Mouse (Mus musculus): ENCODE data around the gene Rbpjl. TPM values are rescaled to one million over a fixed set of nuclear protein-coding genes. Genes with fewer than 3 reads are reported as not detected.

Gene Rbpjl
- polyA plus RNA-seq, 1 experiment from 2014 or later, result not detected

GRCm38 (mm10) chr2:164433278-164433895 is 30.4 kb downstream of the Rbpjl start:
- 49% methylated on average over 9 of the region's 9 CpGs for WGBS (ENCODE audit: insufficient replicate concordance)
- no peak overlapping the region for H3K4me3 ChIP-seq
- no peak for ATAC-seq
- H3K9me3 ChIP-seq (replicated peaks), result no peaks in the 10 kb centered on the region
- H3K4me1 ChIP-seq, result peaks cover 23% of the 10 kb centered on the region
- H3K27ac ChIP-seq, result peak overlapping the region; percentile 73
- H3K9ac ChIP-seq, result no peak overlapping the region
- peaks cover 82% of the 10 kb centered on the region for H3K27me3 ChIP-seq (replicated peaks)
- peaks cover 5% of the 10 kb centered on the region; the same call in 1 of the 2 replicates for H3K36me3 ChIP-seq
- H3K4me2 ChIP-seq, result peak overlapping the region; percentile 36

GRCm38 (mm10) chr2:164434681-164435080 is 31.7 kb downstream of the Rbpjl start:
- 58% methylated on average over 3 of the region's 3 CpGs for WGBS (ENCODE audit: insufficient replicate concordance)
- H3K4me2 ChIP-seq, result no peak overlapping the region

GRCm38 (mm10) chr2:164435216-164436090 is 32.5 kb downstream of the Rbpjl start:
- Histone ChIP-seq H3K27ac (no peak overlapping the region), H3K9me3 (replicated peaks) (no peaks in the 10 kb centered on the region), H3K4me1 (peaks cover 23% of the 10 kb centered on the region), H3K9ac (no peak overlapping the region), H3K27me3 (replicated peaks) (peaks cover 67% of the 10 kb centered on the region), H3K4me3 (no peak overlapping the region), H3K36me3 (no peaks in the 10 kb centered on the region), H3K4me2 (no peak overlapping the region)
- no peak for ATAC-seq
- whole genome bisulfite sequencing (ENCODE audit: insufficient replicate concordance), result 17% methylated on average over 5 of the region's 5 CpGs

More at GRCm38 (mm10) chr2:164434681-164435080, 31.7 kb downstream of the Rbpjl start:
- no peak overlapping the region for H3K9ac ChIP-seq
- H3K4me3 ChIP-seq, result no peak overlapping the region
- H3K36me3 ChIP-seq, result no peaks in the 10 kb centered on the region
- peaks cover 69% of the 10 kb centered on the region for H3K27me3 ChIP-seq (replicated peaks)
- no peaks in the 10 kb centered on the region for H3K9me3 ChIP-seq (replicated peaks)
- peaks cover 23% of the 10 kb centered on the region for H3K4me1 ChIP-seq
- no peak overlapping the region for H3K27ac ChIP-seq
- ATAC-seq, result no peak

- Histone ChIP-seq H3K27me3 (replicated peaks) (peaks cover 67% of the 10 kb centered on the region), H3K9me3 (replicated peaks) (no peaks in the 10 kb centered on the region), H3K4me1 (peaks cover 21% of the 10 kb centered on the region), H3K27ac (peak overlapping the region; percentile 11), H3K4me2 (peak overlapping the region; percentile 38), H3K36me3 (no peaks in the 10 kb centered on the region), H3K4me3 (no peak overlapping the region), H3K9ac (0 out of 2 replicates have a peak overlapping the region, but pooled peaks have one; percentile 15)
- WGBS (ENCODE audit: insufficient replicate concordance), result 23% methylated on average over 8 of the region's 8 CpGs
- ATAC-seq, result 0 out of 2 replicates have a peak, but pooled peaks have one; percentile 4
These were observed 33.4 kb downstream of the Rbpjl start for GRCm38 (mm10) chr2:164436215-164436913.

- Histone ChIP-seq H3K4me1 (peaks cover 21% of the 10 kb centered on the region), H3K4me3 (no peak overlapping the region), H3K27me3 (replicated peaks) (peaks cover 67% of the 10 kb centered on the region), H3K9ac (no peak overlapping the region), H3K27ac (peak overlapping the region; percentile 11), H3K4me2 (peak overlapping the region; percentile 38), H3K9me3 (replicated peaks) (no peaks in the 10 kb centered on the region), H3K36me3 (no peaks in the 10 kb centered on the region)
- 44% methylated on average over 3 of the region's 3 CpGs for WGBS (ENCODE audit: insufficient replicate concordance)
- peak; percentile 13; the same call in 1 of the 2 replicates for ATAC-seq
These were observed 34.0 kb downstream of the Rbpjl start for GRCm38 (mm10) chr2:164436961-164437360.

DNA sequence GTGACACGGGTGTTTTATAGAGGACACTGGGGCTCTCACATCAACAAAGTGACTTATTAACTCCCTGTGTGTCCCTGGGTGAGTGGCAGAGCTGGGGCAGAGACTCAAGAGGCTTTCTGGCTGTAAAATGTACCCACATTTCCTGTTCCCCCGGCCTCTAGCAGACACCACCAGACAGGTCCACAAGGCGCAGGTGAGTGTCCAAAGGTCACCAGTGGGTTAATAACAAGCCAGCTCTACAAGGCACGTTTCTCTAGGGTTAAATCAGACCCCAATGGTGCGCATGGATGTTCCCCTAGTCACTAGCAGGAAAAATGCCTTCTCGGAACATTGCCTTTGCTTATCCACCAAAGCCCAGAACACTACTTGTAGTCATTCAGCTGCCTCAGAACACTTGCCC is 34.8 kb downstream of the Rbpjl start:
- Histone ChIP-seq H3K4me1 (peaks cover 18% of the 10 kb centered on the region), H3K27me3 (replicated peaks) (peaks cover 67% of the 10 kb centered on the region), H3K9ac (no peak overlapping the region), H3K36me3 (no peaks in the 10 kb centered on the region), H3K9me3 (replicated peaks) (no peaks in the 10 kb centered on the region), H3K4me2 (peak overlapping the region; percentile 38), H3K27ac (0 out of 2 replicates have a peak overlapping the region, but pooled peaks have one; percentile 38), H3K4me3 (no peak overlapping the region)
- no peak for ATAC-seq
- WGBS (ENCODE audit: insufficient replicate concordance), result 45% methylated on average over 6 of the region's 6 CpGs

DNA sequence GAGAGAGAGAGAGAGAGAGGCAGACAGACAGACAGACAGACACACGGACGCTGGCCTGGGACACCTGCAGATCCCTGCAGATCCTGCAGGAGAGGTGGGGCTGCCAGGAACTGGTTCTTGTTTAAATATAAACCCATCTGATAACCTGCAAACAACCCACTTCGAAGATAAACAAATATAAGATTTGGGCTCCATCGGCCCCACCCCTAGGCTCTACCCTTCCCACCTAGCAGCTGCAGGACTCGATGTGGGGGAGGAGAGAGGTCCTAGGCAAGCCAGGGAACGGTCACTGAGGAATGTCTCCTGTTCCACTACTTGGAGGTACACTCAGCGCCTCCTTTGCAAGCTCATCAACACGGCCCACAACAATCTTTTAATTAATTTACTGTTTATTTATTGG is 35.3 kb downstream of the Rbpjl start:
- H3K27ac ChIP-seq, result 0 out of 2 replicates have a peak overlapping the region, but pooled peaks have one; percentile 38
- no peak overlapping the region for H3K9ac ChIP-seq
- H3K36me3 ChIP-seq, result no peaks in the 10 kb centered on the region
- H3K4me3 ChIP-seq, result no peak overlapping the region
- peaks cover 67% of the 10 kb centered on the region for H3K27me3 ChIP-seq (replicated peaks)
- H3K9me3 ChIP-seq (replicated peaks), result no peaks in the 10 kb centered on the region
- ATAC-seq, result no peak
- 45% methylated on average over 8 of the region's 8 CpGs for WGBS (ENCODE audit: insufficient replicate concordance)
- H3K4me1 ChIP-seq, result peaks cover 13% of the 10 kb centered on the region; the same call in 1 of the 2 replicates
- H3K4me2 ChIP-seq, result peak overlapping the region; percentile 38

DNA sequence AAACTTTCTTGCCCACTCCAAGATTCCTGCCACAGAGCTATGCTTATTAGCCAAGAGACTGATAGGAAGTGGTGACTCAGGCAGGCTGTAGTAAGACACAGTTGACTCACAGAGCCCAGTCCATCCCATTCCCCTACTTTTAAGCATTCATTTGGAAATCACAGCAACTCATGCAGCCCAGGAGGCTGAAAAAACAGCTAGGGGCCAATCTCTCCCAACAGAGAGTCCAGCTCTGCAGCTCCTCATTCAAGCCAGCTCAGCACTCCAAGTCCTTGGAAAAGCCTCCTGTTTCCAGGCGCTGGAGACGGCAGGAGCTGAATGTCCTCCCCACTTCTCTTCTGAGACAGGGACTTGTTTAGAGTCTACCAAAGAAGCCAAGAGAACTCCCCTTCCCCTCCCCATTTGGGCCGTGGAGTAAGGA is 36.1 kb downstream of the Rbpjl start:
- H3K9me3 ChIP-seq (replicated peaks), result no peaks in the 10 kb centered on the region
- 38% methylated on average over 3 of the region's 3 CpGs for WGBS (ENCODE audit: insufficient replicate concordance)
- no peak for ATAC-seq
- no peak overlapping the region for H3K4me3 ChIP-seq
- no peak overlapping the region for H3K27ac ChIP-seq
- H3K9ac ChIP-seq, result no peak overlapping the region
- H3K4me2 ChIP-seq, result peak overlapping the region; percentile 20; the same call in 1 of the 2 replicates
- H3K4me1 ChIP-seq, result peaks cover 11% of the 10 kb centered on the region; the same call in 1 of the 2 replicates
- peaks cover 67% of the 10 kb centered on the region for H3K27me3 ChIP-seq (replicated peaks)
- H3K36me3 ChIP-seq, result no peaks in the 10 kb centered on the region

GRCm38 (mm10) chr2:164440314-164440713 is 37.4 kb downstream of the Rbpjl start:
- ATAC-seq, result no peak
- H3K4me3 ChIP-seq, result no peak overlapping the region
- 58% methylated on average over 5 of the region's 5 CpGs for WGBS (ENCODE audit: insufficient replicate concordance)
- no peaks in the 10 kb centered on the region for H3K9me3 ChIP-seq (replicated peaks)
- peaks cover 11% of the 10 kb centered on the region; the same call in 1 of the 2 replicates for H3K4me1 ChIP-seq
- no peak overlapping the region for H3K4me2 ChIP-seq
- H3K36me3 ChIP-seq, result no peaks in the 10 kb centered on the region
- no peak overlapping the region for H3K9ac ChIP-seq
- peaks cover 75% of the 10 kb centered on the region for H3K27me3 ChIP-seq (replicated peaks)
- no peak overlapping the region for H3K27ac ChIP-seq

DNA sequence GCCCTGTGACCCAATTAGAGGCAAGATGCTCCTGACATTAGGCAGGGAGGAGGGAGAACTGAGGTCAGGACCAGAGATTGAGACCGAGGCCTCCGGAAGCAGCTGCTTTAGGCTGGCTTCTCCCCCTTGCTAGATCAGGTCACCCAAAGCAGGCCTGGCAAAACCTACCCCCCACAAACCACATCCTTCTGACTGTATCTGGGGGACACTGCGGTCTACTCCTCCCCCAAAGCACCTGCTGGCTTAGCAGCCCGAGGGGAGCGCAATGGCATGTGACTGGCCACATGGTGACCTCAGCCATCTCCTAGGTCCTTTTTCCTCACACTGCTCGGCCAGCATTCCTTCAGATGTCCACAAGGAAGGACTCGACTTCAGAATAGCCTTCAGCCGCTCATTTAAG is 38.2 kb downstream of the Rbpjl start:
- H3K4me1 ChIP-seq, result 0 out of 2 replicates have a peak, but pooled peaks cover 4% of the 10 kb centered on the region
- no peaks in the 10 kb centered on the region for H3K9me3 ChIP-seq (replicated peaks)
- peak overlapping the region; percentile 56 for H3K4me3 ChIP-seq
- no peaks in the 10 kb centered on the region for H3K36me3 ChIP-seq
- H3K27ac ChIP-seq, result no peak overlapping the region
- no peak for ATAC-seq
- peak overlapping the region; percentile 57 for H3K4me2 ChIP-seq
- H3K27me3 ChIP-seq (replicated peaks), result peaks cover 77% of the 10 kb centered on the region
- no peak overlapping the region for H3K9ac ChIP-seq
- 16% methylated on average over 8 of the region's 8 CpGs for WGBS (ENCODE audit: insufficient replicate concordance)

DNA sequence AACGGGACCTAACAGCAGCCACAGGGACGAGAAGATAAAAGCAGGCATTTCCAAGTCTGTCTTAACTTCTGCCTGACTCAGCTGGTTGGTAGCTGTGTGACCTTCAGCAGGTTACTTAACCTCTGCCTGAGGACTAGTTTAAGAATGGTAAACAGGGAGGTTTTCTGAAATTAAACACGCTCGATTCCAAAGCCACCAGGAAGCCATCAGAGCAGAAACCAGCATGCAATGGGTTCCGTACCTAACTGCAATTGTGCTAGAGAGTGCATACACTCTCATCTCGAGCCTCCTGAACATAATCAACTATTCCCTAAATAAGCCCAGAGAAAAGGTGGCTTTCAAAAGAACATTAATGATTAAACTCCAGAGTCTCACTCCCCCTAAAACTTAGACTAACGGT is 38.8 kb downstream of the Rbpjl start:
- peak overlapping the region; percentile 57 for H3K4me2 ChIP-seq
- no peak for ATAC-seq
- H3K9ac ChIP-seq, result 0 out of 2 replicates have a peak overlapping the region, but pooled peaks have one; percentile 62
- peaks cover 71% of the 10 kb centered on the region for H3K27me3 ChIP-seq (replicated peaks)
- H3K4me3 ChIP-seq, result peak overlapping the region; percentile 56
- no peaks in the 10 kb centered on the region for H3K9me3 ChIP-seq (replicated peaks)
- WGBS (ENCODE audit: insufficient replicate concordance), result 25% methylated on average over 7 of the region's 7 CpGs
- H3K4me1 ChIP-seq, result 0 out of 2 replicates have a peak, but pooled peaks cover 4% of the 10 kb centered on the region
- H3K36me3 ChIP-seq, result no peaks in the 10 kb centered on the region
- H3K27ac ChIP-seq, result no peak overlapping the region

Measured in liver, embryonic 12.5 days (tissue).